Mouse (Mus musculus): ENCODE results near the gene Coq9.
A peak's percentile ranks its signal among the peaks of the same experiment; 100 is the strongest.
"Not testable (repeated sequence)": the region's sequence is repeated elsewhere in the genome, so short reads cannot be mapped to it uniquely, and the experiment has no call there.

Gene Coq9

GRCm38 (mm10) chr8:94822637-94823560 lies 15.2 kb upstream of the Coq9 start:
- peak; percentile 69 for DNase-seq

- DNase-seq: no peak
Measured at GRCm38 (mm10) chr8:94825170-94825569, 13.0 kb upstream of the Coq9 start.

DNA sequence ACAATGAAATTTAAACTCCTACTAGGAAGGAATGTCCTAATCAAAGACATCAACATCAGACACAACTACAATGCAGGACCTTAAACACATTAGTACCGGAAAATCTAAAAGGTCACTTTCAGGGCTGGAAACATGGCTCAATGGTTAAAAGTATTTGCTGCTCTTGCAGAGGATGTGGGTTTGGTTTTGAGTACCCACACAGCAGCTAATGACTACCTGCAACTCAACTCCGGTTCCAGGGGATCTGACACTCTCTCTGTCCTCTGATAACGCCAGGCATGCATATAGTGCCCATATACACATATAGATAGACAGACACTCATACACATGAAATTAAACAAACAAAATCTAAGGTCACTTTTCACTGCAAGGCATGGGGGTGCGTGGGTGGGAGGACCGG lies 11.9 kb upstream of the Coq9 start:
- no peak for DNase-seq

GRCm38 (mm10) chr8:94828284-94828683 lies 9.8 kb upstream of the Coq9 start:
- DNase-seq: no peak

GRCm38 (mm10) chr8:94833901-94834405 lies 4.2 kb upstream of the Coq9 start:
- not testable (repeated sequence) for DNase-seq

- DNase-seq: not testable (repeated sequence)
Measured at GRCm38 (mm10) chr8:94835751-94836150, 2.4 kb upstream of the Coq9 start.

DNA sequence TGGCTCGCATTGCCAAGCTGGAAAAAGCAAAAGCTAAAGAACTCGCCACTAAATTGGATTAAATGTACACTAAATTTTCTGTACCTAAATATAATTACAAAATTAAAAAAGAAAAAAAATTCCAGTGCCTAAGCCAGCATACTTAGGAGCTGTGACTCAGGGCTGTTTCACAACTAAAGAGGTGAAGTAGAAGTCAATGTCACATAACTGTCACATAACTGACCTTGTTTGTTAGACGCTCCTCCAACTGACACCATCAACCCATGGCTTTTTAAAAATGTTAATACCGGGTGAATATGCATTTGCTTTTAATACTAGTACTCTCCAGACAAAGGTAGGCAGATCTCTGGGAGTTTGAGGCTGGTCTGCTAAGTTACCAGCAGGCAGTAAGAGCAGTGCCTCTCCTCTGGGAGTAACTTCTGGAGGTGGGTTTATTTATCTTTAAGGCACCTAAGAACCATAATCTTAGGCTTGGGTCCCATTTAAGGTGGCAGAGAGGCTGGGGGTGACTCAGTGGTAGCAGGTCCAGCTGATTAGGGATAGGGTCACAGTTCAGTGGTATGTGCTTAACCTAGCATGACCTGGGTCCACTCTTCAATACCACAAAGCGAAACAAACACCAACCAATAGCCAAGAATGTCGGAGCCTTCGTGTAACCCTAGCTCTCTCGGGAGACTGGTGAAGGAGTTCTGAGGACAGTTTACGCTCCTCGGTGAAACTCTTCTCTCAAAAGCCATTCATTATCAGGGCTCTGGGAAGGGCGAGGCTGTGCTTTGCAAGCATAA lies 1.5 kb upstream of the Coq9 start:
- DNase-seq: no peak

DNA sequence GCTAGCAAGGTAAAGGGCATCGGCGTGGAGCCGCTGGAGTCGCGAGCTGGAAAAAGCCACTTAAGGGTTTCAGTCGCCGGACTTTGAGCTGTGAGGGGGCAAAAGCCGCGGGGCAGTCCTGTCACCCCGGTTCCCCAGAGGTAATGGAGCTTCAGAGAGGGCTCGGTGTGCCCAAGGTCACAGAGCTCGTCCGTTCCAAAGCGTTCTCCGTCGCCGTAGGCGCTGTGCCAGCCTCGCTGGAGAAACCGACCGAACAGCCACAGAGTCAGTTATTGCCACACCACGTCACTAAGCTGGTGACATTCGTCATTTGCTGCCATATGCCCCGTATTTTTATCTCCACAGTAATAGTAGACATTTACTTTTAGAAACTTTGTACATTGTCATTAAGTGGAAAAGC lies 479 bp downstream of the Coq9 start:
- peak; percentile 69 for DNase-seq

DNA sequence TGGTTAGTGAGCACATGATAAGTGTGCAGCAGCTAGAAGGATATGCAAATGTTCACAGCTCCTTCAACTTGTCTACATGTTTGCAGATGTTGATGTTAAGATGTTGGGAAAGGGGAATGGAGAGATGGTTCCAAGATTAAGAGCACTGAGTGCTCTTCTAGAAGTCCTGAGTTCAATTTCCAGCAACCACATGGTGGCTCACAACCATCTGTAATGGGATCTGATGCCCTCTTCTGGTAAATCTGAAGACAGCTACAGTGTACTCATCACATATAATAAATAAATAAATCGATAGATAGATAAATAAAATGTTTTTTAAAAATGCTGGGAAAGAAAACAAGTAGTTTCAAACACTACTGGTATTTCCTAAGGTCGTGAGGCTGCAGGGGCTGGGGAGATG lies 3.1 kb downstream of the Coq9 start:
- no peak for DNase-seq

- DNase-seq: no peak
Measured at GRCm38 (mm10) chr8:94850049-94850448, 11.9 kb downstream of the Coq9 start.

DNA sequence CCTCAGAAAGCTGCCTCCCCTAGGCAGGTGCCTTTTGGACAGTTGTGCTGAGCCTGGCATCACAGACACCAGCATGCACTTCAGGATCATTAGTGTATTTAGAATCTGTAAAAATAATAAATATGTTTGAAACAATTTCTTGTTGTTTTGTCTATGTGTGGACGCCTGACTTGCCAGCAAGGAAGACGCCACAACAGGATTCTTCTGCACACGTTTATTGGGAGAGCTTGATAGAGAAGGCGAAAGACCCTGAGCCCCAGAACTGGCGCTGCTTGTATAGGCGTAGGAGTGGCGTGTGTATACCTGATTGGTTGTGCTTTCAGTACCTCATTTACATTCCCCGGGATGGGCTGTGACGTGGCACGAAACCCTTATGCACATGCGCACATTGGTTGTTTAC lies 16.6 kb downstream of the Coq9 start:
- DNase-seq: not testable (repeated sequence)

DNA sequence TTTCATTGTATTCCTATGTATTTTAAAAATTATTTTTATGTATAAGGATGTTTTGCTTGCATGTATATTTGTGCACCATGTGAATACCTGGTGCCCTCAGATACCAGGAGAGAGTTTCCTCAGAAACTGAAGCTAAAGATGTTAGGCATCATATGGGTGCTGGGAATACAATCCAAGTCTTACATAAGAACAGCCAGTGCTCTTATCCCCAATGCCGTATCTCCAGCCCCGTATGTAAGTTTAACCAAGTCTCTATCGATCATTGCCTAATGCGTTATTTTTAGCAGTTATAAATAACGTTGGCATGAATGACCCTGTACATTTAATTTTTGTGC lies 18.9 kb downstream of the Coq9 start:
- no peak for DNase-seq

DNA sequence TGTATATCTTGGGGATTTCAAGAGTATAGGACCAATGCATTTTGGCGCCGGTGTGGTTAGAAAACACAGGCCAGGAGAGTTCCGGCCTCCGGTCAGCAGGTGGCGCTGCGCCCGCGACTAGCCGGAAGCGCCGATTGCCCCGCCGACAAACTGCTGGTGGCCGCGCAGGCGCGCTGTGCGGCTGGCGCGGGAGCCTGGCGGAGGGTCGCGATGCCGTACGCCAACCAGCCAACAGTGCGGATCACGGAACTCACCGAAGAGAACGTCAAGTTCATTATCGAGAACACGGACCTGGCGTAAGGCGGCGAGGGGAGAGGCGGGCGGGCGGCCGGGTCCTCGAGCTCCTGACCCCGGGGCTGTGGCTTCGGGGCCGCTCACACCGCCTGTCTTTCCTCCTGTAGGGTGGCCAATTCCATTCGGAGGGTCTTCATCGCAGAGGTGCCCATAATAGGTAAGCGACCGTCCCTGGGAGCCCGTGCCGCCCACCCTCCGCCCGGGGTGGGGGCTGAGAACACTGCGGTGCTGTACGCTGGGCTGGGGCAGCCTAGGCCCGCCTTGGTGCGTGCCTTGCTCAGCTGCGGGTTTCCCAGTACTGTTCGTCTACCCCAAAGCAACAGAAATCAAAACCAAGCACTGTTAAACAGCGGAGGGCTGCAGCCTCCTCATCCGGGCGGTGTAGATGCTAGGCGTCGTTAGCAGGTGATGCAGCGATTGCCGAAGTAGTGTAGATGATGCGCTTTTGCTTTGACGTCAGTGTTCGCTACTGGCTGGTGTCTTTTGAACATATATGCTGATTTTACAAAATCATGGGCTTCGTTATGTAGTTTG lies 19.4 kb downstream of the Coq9 start, which contains the start of gene Polr2c:
TSS of gene Polr2c (plus strand) at position 105 of the 828 bp plus-strand sequence.
- peak; percentile 95 for DNase-seq

DNA sequence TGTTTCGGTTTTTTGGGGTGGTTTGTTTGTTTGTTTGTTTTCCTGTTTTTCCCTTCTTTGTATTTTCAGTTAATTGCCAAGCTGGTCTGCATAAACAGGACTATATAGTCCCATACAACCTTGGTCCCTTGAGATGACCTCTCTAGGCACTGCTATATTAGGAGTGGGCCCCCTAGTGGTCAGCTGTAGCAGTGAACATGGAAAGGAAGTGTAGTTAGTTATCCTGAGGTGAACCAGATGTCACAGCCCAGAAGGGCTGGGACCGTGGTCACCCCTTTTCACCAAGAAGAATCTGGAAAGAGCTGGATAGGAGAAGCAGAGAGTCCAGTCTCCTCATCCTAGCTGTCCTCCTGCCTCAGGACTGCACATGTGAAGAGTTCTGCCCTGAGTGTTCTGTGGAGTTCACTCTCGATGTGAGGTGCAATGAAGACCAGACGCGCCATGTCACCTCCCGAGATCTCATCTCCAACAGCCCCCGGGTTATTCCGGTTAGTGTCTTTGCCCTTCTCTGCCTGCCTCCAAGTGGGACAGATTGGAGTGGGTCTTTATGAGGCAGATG lies 23.3 kb downstream of the Coq9 start:
- DNase-seq: peak; percentile 64

DNA sequence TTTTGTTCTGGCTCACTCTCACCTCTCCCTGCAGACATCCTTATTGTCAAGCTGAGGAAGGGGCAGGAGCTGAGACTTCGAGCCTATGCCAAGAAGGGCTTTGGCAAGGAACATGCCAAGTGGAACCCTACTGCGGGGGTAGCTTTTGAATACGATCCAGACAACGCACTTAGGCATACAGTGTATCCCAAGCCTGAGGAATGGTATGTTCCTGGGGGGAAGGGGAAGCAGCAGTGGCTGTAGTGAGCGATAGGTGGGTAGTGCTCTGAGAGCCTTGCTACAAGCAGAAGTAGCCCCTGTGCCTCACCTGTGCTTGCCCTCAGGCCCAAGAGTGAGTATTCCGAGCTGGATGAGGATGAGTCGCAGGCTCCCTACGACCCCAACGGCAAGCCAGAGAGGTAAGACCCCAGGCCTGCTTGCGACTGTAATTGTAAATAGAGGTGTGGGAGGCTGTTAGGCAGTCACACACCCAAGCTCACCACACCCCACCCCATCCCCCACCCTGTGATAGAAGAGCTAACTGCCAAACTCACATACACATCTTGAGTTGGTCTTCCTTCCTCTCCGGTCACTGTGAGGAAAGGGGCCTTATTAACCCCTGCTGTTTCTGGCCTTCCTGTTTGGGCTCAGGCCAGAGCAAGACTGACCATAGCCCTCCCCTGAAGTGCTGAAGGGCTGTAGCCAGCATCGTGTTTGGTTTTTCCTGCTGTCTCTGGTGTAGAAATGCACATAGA lies 24.5 kb downstream of the Coq9 start:
- no peak for DNase-seq

GRCm38 (mm10) chr8:94863897-94864673 lies 26.0 kb downstream of the Coq9 start:
- no peak for DNase-seq

- DNase-seq: no peak
Measured at GRCm38 (mm10) chr8:94865292-94865691, 27.2 kb downstream of the Coq9 start.

DNA sequence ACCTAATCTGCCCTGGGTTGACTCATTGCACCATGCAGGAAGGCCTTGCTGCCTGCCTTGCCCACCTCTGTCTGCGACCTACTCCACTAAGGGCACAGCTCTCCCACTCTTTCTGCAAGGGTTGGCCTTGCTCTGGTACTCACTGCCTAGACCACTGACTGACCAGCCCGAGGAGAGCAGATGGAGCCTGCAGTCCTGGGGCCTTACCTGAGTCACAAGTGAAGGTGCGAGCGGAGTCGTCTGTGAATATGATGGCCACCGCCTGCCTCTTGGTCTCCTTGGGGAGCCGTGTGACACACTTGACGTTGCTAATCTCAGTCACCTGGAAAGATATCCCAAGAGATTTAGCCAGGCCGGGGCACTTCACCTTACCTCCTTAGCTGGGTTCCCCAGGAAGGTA lies 28.8 kb downstream of the Coq9 start:
- DNase-seq: no peak

- no peak for DNase-seq
Measured at GRCm38 (mm10) chr8:94869146-94869545, 31.0 kb downstream of the Coq9 start.

- no peak for DNase-seq
Measured at GRCm38 (mm10) chr8:94870003-94870402, 31.9 kb downstream of the Coq9 start.

Measured in right cerebral cortex, postnatal 4 days (tissue).